Mouse (Mus musculus) ES-E14 (cell line): ENCODE data around the gene Pisd.

Experiments
- CHD2 ChIP-seq: IDR thresholded peaks from 2 replicates; pipeline ENCODE4 v1.6.1; 2014; ENCODE audit warnings: mild to moderate bottlenecking, low read depth, low read length, inconsistent platforms
- HCFC1 ChIP-seq: IDR thresholded peaks from 2 replicates; pipeline ENCODE4 v1.6.1; 2012; ENCODE audit warnings: low read length, inconsistent platforms, borderline replicate concordance; ENCODE audit not compliant: insufficient read depth
- MAFK ChIP-seq: IDR thresholded peaks from 2 replicates; pipeline ENCODE4 v1.6.1; 2014; ENCODE audit warnings: mild to moderate bottlenecking, low read depth, low read length, inconsistent platforms; ENCODE audit not compliant: insufficient read depth
- ZNF384 ChIP-seq: IDR thresholded peaks from 2 replicates; pipeline ENCODE4 v1.6.1; 2012; ENCODE audit warnings: low read depth, low read length, inconsistent platforms

GRCm38 (mm10) chr5:32760787-32761186 lies 24.7 kb downstream of the Pisd start:
- no peak for TF ChIP-seq ZNF384
- TF ChIP-seq CHD2 = no peak
- TF ChIP-seq HCFC1 = no peak
- no peak for TF ChIP-seq MAFK
